Mouse (Mus musculus) small intestine, adult 2 months (tissue): ENCODE measurements around the gene Dock8.

Experiments used
- CTCF ChIP-seq: fragments of 200-500 bp; IDR thresholded peaks from 2 replicates; pipeline ENCODE4 v1.5.1; 2012; ENCODE audit warnings: low read depth, mild to moderate bottlenecking, control low read depth, inconsistent platforms, low read length, moderate library complexity, mixed read lengths; ENCODE audit not compliant: insufficient replicate concordance, insufficient read length; ENCODE audit errors: extremely low read depth
- POLR2A ChIP-seq: fragments of 200-500 bp; IDR thresholded peaks from 2 replicates; pipeline ENCODE4 v1.6.1; 2012; ENCODE audit warnings: low read depth, mild to moderate bottlenecking, control low read depth, inconsistent platforms, low read length, moderate library complexity

DNA sequence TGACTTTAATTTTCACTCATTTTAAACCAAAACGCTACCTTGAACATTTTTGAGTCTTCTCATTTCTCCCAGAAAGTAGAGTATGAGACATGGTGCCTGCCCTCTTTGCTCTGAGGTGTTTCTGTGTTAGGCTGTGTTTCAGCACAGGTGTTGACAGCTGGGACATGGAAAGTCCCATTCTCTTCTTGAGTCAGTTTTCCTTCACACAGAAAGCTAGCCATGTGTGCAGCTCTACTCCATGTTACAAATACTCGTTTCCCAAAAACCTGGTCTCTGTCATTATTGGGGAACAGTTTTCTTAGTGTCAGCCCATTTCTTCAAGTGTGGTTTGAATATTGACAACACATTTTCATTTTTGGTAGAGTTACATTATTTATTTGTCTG is 63.5 kb downstream of the Dock8 start:
- TF ChIP-seq CTCF (no peak), POLR2A (no peak)
